Mouse (Mus musculus) midbrain, embryonic 10.5 days (tissue): Measurements from ENCODE around the gene Ciita. TPM values are rescaled to one million over a fixed set of nuclear protein-coding genes. Genes with fewer than 3 reads are reported as not detected.
A peak's percentile ranks its signal among the peaks of the same experiment; 100 is the strongest.

Experiments used
- DNase-seq: peaks from one replicate; pipeline ENCODE4 v3.0.0-alpha.2; 2017; ENCODE audit warnings: low spot score
- H3K27ac ChIP-seq: fragments of 300-500 bp; sonication (generic); replicated peaks from 2 replicates; pipeline ENCODE4 v1.5.1; 2016; ENCODE audit warnings: mild to moderate bottlenecking
- H3K27me3 ChIP-seq: fragments of 300-500 bp; sonication (generic); 2 replicates; pipeline ENCODE4 v1.6.1; 2016; ENCODE audit warnings: low read depth, mild to moderate bottlenecking; ENCODE audit not compliant: poor library complexity, severe bottlenecking
- H3K36me3 ChIP-seq: fragments of 300-500 bp; sonication (generic); 2 replicates; pipeline ENCODE4 v1.6.1; 2016; ENCODE audit warnings: mild to moderate bottlenecking, moderate library complexity
- H3K4me1 ChIP-seq: fragments of 300-500 bp; sonication (generic); 2 replicates; pipeline ENCODE4 v1.6.1; 2016
- H3K4me3 ChIP-seq: fragments of 300-500 bp; sonication (generic); 2 replicates; pipeline ENCODE4 v1.5.1; 2016; ENCODE audit warnings: mild to moderate bottlenecking, moderate library complexity
- H3K9me3 ChIP-seq: fragments of 300-500 bp; sonication (generic); replicated peaks from 2 replicates; pipeline ENCODE4 v1.6.1; 2016; ENCODE audit warnings: mild to moderate bottlenecking
- WGBS: fragments of 180-500 bp; shearing (Covaris S2); methylation state at CpG from one replicate; pipeline ENCODE4 v1.1.7; 2016; 5-methylcytosine and 5-hydroxymethylcytosine counted together
- polyA plus RNA-seq: library from polyadenylated mRNA; unstranded; fragments of >200 nt; fragmentation: Nextera tagmentation; extraction: Ambion mirVana; gene quantifications from 2 replicates; pipeline ENCODE4 v1.2.1, GENCODE M21; 2016

The Ciita gene
- polyA plus RNA-seq, 1 experiment from 2014 or later = 0.16 TPM

DNA sequence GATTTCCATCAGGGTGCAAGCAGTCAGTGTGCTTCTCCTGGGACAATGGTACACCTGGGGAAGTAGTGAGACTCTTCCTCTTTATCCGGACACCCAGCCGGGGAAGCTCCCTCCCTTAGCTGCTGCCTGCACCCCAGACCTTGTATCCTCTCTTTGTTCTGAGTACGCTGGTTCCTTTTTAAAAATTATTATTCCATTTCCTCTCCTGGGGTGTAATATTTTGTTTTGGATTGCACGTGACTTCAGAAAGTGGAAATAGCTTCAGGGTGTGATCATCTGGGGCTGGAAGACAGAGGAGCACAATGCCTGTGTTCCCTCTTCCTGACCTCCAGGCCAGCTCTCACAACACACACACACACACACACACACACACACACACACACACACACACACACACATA lies 2.5 kb downstream of the Ciita start:
- DNase-seq = no peak
- Histone ChIP-seq H3K9me3 (no peaks in the 10 kb centered on the region), H3K36me3 (no peaks in the 10 kb centered on the region), H3K4me3 (no peak overlapping the region), H3K4me1 (no peaks in the 10 kb centered on the region), H3K27me3 (no peaks in the 10 kb centered on the region), H3K27ac (no peak overlapping the region)
- WGBS = 71% methylated on average over 4 of the region's 4 CpGs

DNA sequence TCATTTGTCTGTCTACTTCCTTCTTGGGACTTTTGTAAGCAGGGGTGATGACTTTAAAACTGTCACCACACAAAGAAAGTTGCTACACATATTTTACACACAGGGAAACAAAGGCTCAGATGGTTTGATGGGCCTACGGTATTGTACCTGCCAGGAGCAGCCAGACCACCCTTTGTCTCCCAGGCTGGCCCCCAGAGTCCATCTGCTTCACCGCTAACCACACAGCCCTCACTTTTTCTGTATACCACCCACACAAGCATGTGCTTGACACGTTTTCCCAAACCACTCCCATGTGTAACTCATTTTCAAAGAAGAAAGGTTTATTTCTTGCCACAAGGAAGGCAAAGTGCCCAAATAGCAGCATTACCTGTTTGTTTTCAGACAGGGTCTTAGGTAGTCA lies 7.1 kb downstream of the Ciita start:
- no peak for DNase-seq
- 83% methylated on average over 3 of the region's 3 CpGs for WGBS

DNA sequence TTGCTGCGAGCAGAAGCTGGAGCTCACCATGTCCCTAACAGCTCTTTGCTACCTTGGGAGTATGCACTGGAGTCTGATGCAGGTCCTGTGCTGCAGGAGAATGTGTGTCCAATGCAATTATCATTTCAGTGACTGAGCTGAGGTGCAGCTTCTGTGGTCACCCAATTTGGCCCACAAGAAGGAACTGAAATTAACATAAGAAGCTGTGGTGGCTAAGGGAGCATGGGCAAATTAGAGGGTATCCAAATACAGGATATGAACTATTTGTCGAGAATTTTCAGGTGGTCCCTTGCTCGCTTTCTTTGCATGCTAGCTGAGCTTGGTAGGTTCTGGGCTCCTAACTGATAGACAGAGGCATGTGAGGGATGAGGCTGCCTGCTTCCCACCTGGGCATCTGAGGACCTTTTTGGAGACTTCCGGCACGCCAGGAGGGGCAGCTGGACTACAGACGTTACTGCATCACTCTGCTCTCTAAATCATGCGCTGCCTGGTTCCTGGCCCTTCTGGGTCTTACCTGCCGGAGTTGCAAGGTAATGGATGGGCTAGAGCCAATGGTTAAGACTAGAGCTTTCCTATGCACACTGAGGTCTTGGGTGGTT lies 8.1 kb downstream of the Ciita start:
- WGBS = 91% methylated on average over 8 of the region's 8 CpGs

More for the DNA sequence above, 7.1 kb downstream of the Ciita start:
- H3K36me3 ChIP-seq = no peaks in the 10 kb centered on the region
- H3K9me3 ChIP-seq = no peaks in the 10 kb centered on the region
- H3K4me1 ChIP-seq = peaks cover 10% of the 10 kb centered on the region
- H3K27me3 ChIP-seq = peaks cover 29% of the 10 kb centered on the region
- H3K4me3 ChIP-seq = no peak overlapping the region
- H3K27ac ChIP-seq = no peak overlapping the region

DNA sequence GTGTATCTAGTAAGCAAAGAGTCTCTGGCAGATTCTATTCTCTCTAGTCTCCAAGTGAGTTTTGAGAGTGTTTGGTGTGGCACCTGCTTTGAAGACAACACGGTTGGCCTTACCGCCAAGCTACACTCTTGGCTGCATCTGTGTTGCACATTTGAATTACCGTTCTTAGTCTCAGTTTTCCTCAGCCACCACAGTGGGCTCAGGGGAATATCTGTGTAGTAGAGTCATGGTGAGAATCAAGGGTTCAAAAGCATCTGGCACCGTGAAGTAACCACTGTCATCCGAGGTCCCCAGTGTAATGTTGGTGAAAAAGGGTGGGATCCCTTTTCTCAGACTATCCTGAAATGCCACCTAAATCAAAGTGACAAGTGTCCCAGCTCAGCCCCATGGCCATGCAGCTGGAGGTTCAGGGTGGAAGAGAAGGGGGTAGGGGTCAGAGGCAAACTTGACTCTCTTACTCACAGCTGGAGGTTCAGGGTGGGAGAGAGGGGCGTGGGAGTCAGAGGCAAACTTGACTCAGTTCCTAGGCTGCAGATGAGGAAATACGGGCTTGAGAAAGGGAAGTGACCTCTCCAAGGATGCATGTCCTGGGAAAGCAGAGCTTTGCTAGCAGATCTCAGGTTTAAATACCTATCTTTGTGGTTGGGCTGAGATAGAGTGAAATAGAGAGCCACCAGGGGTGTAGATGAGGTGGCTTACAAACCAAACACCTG lies 9.1 kb downstream of the Ciita start:
- WGBS = 83% methylated on average over 7 of the region's 7 CpGs
- no peaks in the 10 kb centered on the region for H3K36me3 ChIP-seq

More for the DNA sequence above, 8.1 kb downstream of the Ciita start:
- Histone ChIP-seq H3K9me3 (no peaks in the 10 kb centered on the region), H3K4me3 (no peak overlapping the region), H3K4me1 (peaks cover 10% of the 10 kb centered on the region), H3K36me3 (no peaks in the 10 kb centered on the region), H3K27me3 (peaks cover 29% of the 10 kb centered on the region), H3K27ac (no peak overlapping the region)
- no peak for DNase-seq

DNA sequence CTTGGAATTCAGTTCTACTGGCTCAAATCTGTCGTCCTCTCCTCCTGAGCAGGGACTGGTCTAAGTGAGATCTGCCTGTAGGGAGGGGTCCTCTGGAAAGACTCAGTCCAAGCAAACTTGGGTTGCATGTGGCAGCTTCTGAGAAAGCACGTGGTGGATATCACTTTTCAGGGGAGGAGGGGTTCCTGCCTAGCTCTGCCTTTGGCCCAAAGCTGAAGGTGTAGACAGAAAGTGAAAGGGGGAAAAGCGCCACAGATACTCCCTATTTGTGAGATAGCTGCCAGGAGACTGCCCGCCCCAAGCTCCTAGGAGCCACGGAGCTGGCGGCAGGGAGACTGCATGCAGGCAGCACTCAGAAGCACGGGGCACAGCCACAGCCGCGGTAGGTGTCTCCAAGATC lies 9.6 kb downstream of the Ciita start:
- no peaks in the 10 kb centered on the region for H3K9me3 ChIP-seq
- no peak overlapping the region for H3K27ac ChIP-seq
- H3K27me3 ChIP-seq = peaks cover 29% of the 10 kb centered on the region
- H3K4me3 ChIP-seq = peak overlapping the region; percentile 38
- WGBS = 14% methylated on average over 9 of the region's 9 CpGs
- no peaks in the 10 kb centered on the region for H3K36me3 ChIP-seq
- no peak for DNase-seq
- H3K4me1 ChIP-seq = peaks cover 10% of the 10 kb centered on the region

More for the DNA sequence above, 9.1 kb downstream of the Ciita start:
- H3K9me3 ChIP-seq = no peaks in the 10 kb centered on the region
- DNase-seq = no peak
- H3K4me3 ChIP-seq = no peak overlapping the region
- peaks cover 29% of the 10 kb centered on the region for H3K27me3 ChIP-seq
- peaks cover 10% of the 10 kb centered on the region for H3K4me1 ChIP-seq
- no peak overlapping the region for H3K27ac ChIP-seq

DNA sequence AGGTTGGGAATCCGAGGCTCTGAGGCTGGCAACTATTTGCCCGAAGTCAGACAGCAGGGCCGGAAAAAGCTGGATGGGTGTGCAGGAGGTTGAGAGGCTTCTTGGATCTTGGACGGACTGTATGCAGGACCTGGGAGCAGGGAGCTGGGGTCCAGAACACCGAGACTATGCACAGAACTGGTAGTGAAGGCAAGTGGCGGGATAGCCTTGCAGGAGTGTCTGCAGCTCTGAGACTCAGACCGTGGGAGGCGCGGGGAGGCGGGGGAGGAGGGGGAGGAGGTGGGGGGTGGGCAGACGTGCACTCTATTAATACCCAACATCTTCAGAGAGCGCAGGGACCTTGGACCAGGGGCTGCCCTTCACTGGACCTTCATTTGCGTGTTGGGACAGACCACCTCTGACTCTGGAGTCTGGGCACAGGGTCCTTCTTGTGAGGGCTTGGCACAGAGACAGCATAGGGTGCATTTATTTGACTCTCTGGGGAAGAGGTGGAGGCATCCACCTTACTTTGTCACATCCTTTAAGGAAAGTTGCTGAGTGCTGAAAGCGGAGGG lies 10.1 kb downstream of the Ciita start:
- Histone ChIP-seq H3K27ac (no peak overlapping the region), H3K36me3 (no peaks in the 10 kb centered on the region), H3K4me3 (peak overlapping the region; percentile 38), H3K27me3 (peaks cover 29% of the 10 kb centered on the region), H3K9me3 (no peaks in the 10 kb centered on the region), H3K4me1 (peaks cover 10% of the 10 kb centered on the region)
- WGBS = 22% methylated on average over 13 of the region's 14 CpGs
- no peak for DNase-seq

DNA sequence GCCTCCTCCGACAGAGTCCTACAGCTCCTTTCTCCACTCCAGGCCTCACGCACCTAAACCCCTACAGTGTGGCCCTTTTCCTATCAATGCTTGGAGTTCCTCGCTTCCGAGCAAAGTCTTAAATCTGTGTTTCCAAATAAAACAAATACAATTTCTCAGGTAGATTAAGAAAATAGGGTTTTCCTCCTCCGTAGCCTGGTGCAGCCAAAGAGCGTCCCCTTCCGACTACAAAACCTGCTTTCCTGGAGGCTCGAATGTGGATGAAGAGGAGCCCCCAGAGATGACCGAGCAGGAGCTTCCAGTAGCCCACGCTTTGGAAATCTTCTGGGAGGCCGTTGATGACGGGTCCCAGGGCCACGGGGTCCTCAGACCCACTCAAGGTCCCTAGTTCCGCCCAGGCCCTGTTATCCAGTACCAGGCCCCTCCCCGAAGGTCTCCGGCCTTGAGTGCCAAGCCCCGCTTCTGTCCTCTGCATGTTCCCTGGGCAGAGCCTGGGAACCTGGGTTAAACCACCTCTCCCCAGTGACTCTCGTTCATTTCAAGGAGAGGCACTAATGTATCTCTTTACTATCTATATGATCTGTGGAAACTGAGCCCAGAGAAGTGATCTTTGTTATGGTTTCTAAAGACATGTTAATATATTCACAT lies 10.8 kb downstream of the Ciita start:
- 86% methylated on average over 18 of the region's 18 CpGs for WGBS
- no peak overlapping the region for H3K4me3 ChIP-seq
- H3K27ac ChIP-seq = no peak overlapping the region
- no peak for DNase-seq
- H3K4me1 ChIP-seq = peaks cover 10% of the 10 kb centered on the region
- H3K27me3 ChIP-seq = peaks cover 29% of the 10 kb centered on the region
- no peaks in the 10 kb centered on the region for H3K36me3 ChIP-seq
- no peaks in the 10 kb centered on the region for H3K9me3 ChIP-seq

DNA sequence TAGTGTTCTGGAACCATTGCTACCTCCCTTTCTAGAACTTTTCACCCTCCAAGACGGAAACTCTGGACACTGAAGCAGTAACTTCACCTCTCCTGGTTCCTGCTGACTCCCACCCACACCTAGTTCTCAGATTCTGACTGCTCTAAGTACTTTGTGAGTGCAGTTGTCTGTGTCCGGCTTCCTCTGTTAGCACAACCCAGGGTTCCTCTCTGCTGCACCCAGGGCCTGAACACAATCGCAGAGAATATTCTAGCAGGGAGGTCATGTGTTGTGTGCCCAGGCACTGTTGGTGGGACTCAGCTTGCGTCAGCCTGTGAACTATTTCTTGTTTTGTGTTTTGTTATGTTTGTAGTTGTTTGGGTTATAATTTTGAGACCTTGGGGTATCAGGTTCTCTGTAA lies 11.9 kb downstream of the Ciita start:
- H3K4me1 ChIP-seq = peaks cover 10% of the 10 kb centered on the region
- no peaks in the 10 kb centered on the region for H3K9me3 ChIP-seq
- H3K27me3 ChIP-seq = peaks cover 29% of the 10 kb centered on the region
- DNase-seq = no peak
- 86% methylated on average over 4 of the region's 4 CpGs for WGBS
- H3K27ac ChIP-seq = no peak overlapping the region
- no peak overlapping the region for H3K4me3 ChIP-seq
- H3K36me3 ChIP-seq = no peaks in the 10 kb centered on the region

DNA sequence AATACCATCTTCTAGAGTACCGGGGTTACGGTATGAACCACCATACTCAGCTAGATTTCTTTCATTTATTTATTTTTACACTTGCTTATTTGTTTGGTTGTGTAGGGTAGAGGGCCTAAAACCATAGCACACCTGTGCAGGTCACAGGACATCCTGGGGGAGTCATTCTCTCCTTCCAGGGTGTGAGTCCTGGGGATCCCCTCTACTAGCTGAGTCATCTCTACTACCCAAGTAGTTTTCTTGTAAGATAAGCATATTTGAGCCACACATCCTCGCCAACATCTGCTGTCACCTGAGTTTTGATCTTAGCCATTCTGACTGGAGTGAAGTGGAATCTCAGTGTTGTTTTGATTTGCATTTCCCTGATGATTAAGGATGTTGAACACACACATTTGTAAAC lies 12.7 kb downstream of the Ciita start:
- peaks cover 29% of the 10 kb centered on the region for H3K27me3 ChIP-seq
- H3K36me3 ChIP-seq = no peaks in the 10 kb centered on the region
- no peak overlapping the region for H3K4me3 ChIP-seq
- H3K27ac ChIP-seq = no peak overlapping the region
- H3K9me3 ChIP-seq = no peaks in the 10 kb centered on the region
- no peak for DNase-seq
- peaks cover 10% of the 10 kb centered on the region for H3K4me1 ChIP-seq
- 87% methylated on average over 3 of the region's 3 CpGs for WGBS

DNA sequence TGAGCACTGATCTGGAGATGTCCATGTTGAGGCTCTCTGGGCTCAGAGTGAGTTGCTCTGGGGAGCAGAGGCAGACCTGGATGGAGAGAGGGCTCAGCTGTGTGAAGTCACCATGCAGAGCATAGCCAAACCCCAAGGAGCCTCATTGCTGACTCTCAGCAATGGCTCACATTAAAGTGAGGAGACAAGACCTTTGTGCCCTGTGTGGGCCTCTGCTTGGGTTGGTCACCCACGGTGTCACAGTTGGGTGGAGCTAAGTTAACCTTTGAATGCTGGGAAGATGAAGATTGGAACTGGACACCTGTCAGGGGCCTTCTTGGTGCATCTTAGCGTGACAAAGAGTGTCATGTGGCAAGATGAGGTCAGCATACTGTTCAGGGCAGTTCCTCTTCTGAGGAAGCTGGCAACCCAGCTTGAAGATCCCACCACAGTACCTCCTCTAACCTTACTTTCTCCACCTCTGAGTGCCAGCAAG lies 16.0 kb downstream of the Ciita start:
- no peak for DNase-seq
- 81% methylated on average over 2 of the region's 2 CpGs for WGBS
- H3K9me3 ChIP-seq = no peaks in the 10 kb centered on the region
- H3K27ac ChIP-seq = no peak overlapping the region
- H3K36me3 ChIP-seq = no peaks in the 10 kb centered on the region
- no peak overlapping the region for H3K4me3 ChIP-seq
- H3K27me3 ChIP-seq = peaks cover under 1% of the 10 kb centered on the region; the same call in 1 of the 2 replicates
- no peaks in the 10 kb centered on the region for H3K4me1 ChIP-seq

DNA sequence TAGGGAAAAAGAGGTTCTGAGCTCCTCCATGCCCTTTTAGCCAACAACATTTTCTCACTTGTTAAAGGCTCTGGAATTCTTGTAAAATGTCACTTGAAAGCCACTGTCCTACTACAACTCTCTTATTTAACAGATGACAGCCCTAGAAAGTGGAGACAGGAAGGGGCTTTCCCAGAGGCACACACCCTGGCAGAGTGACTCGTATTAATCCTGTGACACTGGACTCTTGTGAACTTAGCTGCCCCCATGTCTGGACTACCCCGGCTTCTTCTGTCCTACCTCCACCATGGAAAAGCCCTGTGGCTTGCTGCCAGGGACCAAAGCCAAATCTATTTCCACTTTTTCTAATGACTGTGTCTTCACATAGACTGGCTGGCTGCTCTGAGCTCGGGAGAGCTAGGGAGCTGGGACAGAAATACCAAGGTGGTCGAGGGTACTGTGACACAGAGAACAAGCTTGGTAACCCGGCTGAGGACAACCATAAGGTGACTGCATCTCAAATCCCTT lies 18.3 kb downstream of the Ciita start:
- Histone ChIP-seq H3K27ac (no peak overlapping the region), H3K4me3 (no peak overlapping the region), H3K4me1 (no peaks in the 10 kb centered on the region), H3K27me3 (no peaks in the 10 kb centered on the region), H3K36me3 (no peaks in the 10 kb centered on the region), H3K9me3 (no peaks in the 10 kb centered on the region)
- WGBS = 82% methylated on average over 5 of the region's 5 CpGs
- DNase-seq = no peak

DNA sequence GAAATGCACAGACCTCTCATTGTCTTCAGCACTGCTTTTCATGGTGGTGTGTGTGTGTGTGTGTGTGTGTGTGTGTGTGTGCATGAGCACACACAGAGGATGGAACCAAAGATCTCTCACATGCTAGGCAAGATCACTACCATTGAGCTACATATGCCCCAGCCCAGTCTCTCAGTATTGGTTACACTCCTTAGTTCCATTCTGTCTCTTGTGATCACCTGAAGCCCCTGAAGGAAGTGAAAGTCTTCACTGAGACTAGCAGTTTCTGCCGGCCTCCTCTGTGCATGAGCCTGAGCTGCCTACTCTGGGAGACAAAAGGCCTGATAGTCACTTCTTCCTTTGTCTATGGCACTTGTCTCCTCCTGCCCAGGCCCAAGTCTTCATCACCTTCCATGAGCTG lies 19.3 kb downstream of the Ciita start:
- Histone ChIP-seq H3K9me3 (no peaks in the 10 kb centered on the region), H3K4me3 (no peak overlapping the region), H3K4me1 (no peaks in the 10 kb centered on the region), H3K27ac (no peak overlapping the region), H3K36me3 (no peaks in the 10 kb centered on the region), H3K27me3 (no peaks in the 10 kb centered on the region)
- DNase-seq = no peak
- 59% methylated on average over 1 of the region's 1 CpGs for WGBS
